ENCODE assay signal across 31 mouse cellular contexts in the genomic region with DNA sequence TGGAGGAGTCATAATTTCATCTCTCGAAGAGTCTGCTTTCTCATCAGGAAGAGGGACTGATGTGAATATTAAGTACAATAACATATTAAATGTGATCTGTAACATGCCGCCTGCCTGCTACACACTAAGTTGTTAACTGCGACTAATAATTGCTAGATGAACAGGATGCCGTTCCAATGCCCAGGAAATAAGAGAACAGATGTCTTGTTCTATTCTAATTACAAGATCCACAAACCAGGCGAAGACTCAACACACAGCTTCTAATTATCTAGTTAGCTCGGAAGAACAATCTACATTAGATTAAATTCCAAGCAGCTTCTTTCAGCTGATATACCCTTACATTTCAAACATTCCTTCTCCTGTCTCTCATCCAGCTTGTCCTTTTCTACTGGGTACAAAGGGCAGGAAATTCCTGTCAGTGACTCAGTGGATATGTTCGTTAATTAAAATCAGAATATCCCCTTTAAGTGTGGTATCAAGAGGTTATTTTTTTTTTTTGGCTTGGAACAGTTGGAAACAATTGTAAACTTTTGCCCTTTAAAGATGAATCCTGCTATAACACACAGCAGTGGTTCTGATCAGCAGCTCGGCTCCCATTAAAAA. TPM values are rescaled to one million over a fixed set of nuclear protein-coding genes. Genes with fewer than 3 reads are reported as not detected.
DNase-seq lines count a peak whose midpoint lies in the region; ATAC-seq and TF ChIP-seq lines count a peak whose summit lies in the region.
"Had no signal": no experiment of that assay in that cellular context is flagged by ENCODE, and none has a peak within 500 bp of the region (broad histone marks: within the 10 kb centered on the region; RNA-seq: fewer than 3 reads in every experiment).

No protein-coding gene starts in this region.

- H3K79me2 ChIP-seq in liver, adult 2 months (ENCODE audit: control insufficient read depth, insufficient read depth, low read length): no peaks in the 10 kb centered on the region

- no peak overlapping the region for H3K4me2 ChIP-seq in forebrain, embryonic 11.5 days (ENCODE audit: low read depth, low read length, severe bottlenecking)
- no peak overlapping the region for H3K4me2 ChIP-seq in forebrain, embryonic 12.5 days
- no peak overlapping the region for H3K4me2 ChIP-seq in liver, postnatal 0 days (ENCODE audit: low read depth, low read length)
- no peak overlapping the region for H3K4me2 ChIP-seq in heart, embryonic 11.5 days
- H3K4me2 ChIP-seq in intestine, embryonic 16.5 days (ENCODE audit: low read depth, low read length): no peak overlapping the region
- H3K4me2 ChIP-seq: embryonic facial prominence, embryonic 12.5 days; heart, embryonic 15.5 days; hindbrain, embryonic 13.5 days; limb, embryonic 13.5 days; liver, embryonic 12.5 days; midbrain, embryonic 15.5 days; neural tube, embryonic 12.5 days had no signal

- TF ChIP-seq CTCF in liver, adult 2 months (IDR thresholded peaks at IDR 0.05; ENCODE audit: low read depth, low read length): no peak
- no peak for TF ChIP-seq CTCF in liver, postnatal 0 days (IDR thresholded peaks at IDR 0.05; ENCODE audit: low read depth)
- no peak for TF ChIP-seq CTCF in brain, embryonic 14.5 days (IDR thresholded peaks at IDR 0.05; ENCODE audit: borderline replicate concordance, extremely low read depth, insufficient read depth, insufficient read length)

- no peak for TF ChIP-seq POLR2A in liver, adult 2 months (IDR thresholded peaks at IDR 0.05; ENCODE audit: extremely low read depth, insufficient read depth, low read length)
- no peak for TF ChIP-seq POLR2A in brain, embryonic 14.5 days (IDR thresholded peaks at IDR 0.05; ENCODE audit: borderline replicate concordance, extremely low read depth, insufficient read depth, insufficient read length, poor library complexity, severe bottlenecking)

- H3K4me1 ChIP-seq in forebrain, embryonic 11.5 days (replicated peaks; ENCODE audit: control insufficient read depth, insufficient read depth, low read length): peaks cover 18% of the 10 kb centered on the region
- peaks cover 28% of the 10 kb centered on the region for H3K4me1 ChIP-seq in forebrain, embryonic 12.5 days
- H3K4me1 ChIP-seq in liver, adult 2 months (ENCODE audit: control insufficient read depth, insufficient read depth, low read length): no peaks in the 10 kb centered on the region
- H3K4me1 ChIP-seq in liver, postnatal 0 days (ENCODE audit: insufficient read depth): no peaks in the 10 kb centered on the region; the same call in 1 of the 2 replicates
- no peaks in the 10 kb centered on the region; the same call in 1 of the 2 replicates for H3K4me1 ChIP-seq in heart, embryonic 11.5 days (ENCODE audit: control insufficient read depth, insufficient read depth, low read length)
- H3K4me1 ChIP-seq in intestine, embryonic 16.5 days (ENCODE audit: control insufficient read depth, insufficient read depth, low read length): no peaks in the 10 kb centered on the region
- H3K4me1 ChIP-seq: heart, embryonic 15.5 days; limb, embryonic 13.5 days; liver, embryonic 12.5 days; megakaryocyte, embryonic 14.5 days had no signal

- no peak for DNase-seq in forebrain, embryonic 11.5 days (ENCODE audit: low spot score)
- peak; percentile 6 for DNase-seq in liver, adult 2 months (ENCODE audit: extremely low read depth, low read depth, low spot score)
- no peak for DNase-seq in liver, postnatal 0 days
- peak; percentile 58 for DNase-seq in brain, embryonic 14.5 days (ENCODE audit: low read depth)
- DNase-seq: adrenal gland, postnatal 25 days; cerebellum, adult 8-10 months; cerebellum, postnatal 25 days; gastrocnemius, postnatal 14 days; kidney, adult 9 months; kidney, postnatal 14 days; lung, adult 18-20 months; lung, postnatal 4 days; right cerebral cortex, postnatal 4 days; thymus, adult 18-20 months; thymus, postnatal 25 days had no signal

- H3K9me3 ChIP-seq in forebrain, embryonic 11.5 days (ENCODE audit: control insufficient read depth, low read length): no peaks in the 10 kb centered on the region
- H3K9me3 ChIP-seq in forebrain, embryonic 12.5 days: no peaks in the 10 kb centered on the region
- H3K9me3 ChIP-seq in liver, postnatal 0 days (ENCODE audit: low read length): no peaks in the 10 kb centered on the region
- no peaks in the 10 kb centered on the region for H3K9me3 ChIP-seq in heart, embryonic 11.5 days (replicated peaks; ENCODE audit: control insufficient read depth, low read length)
- H3K9me3 ChIP-seq in intestine, embryonic 16.5 days (ENCODE audit: control insufficient read depth, low read length): no peaks in the 10 kb centered on the region
- H3K9me3 ChIP-seq: embryonic facial prominence, embryonic 12.5 days; heart, embryonic 15.5 days; hindbrain, embryonic 13.5 days; limb, embryonic 13.5 days; liver, embryonic 12.5 days; megakaryocyte, embryonic 14.5 days; midbrain, embryonic 15.5 days; neural tube, embryonic 12.5 days had no signal

- 57% methylated on average over 8 of the region's 8 CpGs for WGBS in forebrain, embryonic 11.5 days
- WGBS in forebrain, embryonic 12.5 days: 56% methylated on average over 8 of the region's 8 CpGs
- whole genome bisulfite sequencing in liver, adult 2 months: 80% methylated on average over 8 of the region's 8 CpGs
- 68% methylated on average over 8 of the region's 8 CpGs for whole genome bisulfite sequencing in liver, postnatal 0 days (ENCODE audit: insufficient replicate concordance)
- 61% methylated on average over 8 of the region's 8 CpGs for WGBS in heart, embryonic 11.5 days (ENCODE audit: insufficient replicate concordance)
- WGBS in intestine, embryonic 16.5 days: 75% methylated on average over 8 of the region's 8 CpGs

- H3K36me3 ChIP-seq in forebrain, embryonic 11.5 days (ENCODE audit: control insufficient read depth, insufficient read depth, low read length): no peaks in the 10 kb centered on the region
- no peaks in the 10 kb centered on the region for H3K36me3 ChIP-seq in forebrain, embryonic 12.5 days (replicated peaks)
- no peaks in the 10 kb centered on the region for H3K36me3 ChIP-seq in liver, adult 2 months (ENCODE audit: control insufficient read depth, insufficient read depth, low read length)
- no peaks in the 10 kb centered on the region for H3K36me3 ChIP-seq in liver, postnatal 0 days (replicated peaks; ENCODE audit: insufficient read depth, low read length)
- no peaks in the 10 kb centered on the region for H3K36me3 ChIP-seq in heart, embryonic 11.5 days (ENCODE audit: control insufficient read depth, insufficient read depth, low read length)
- no peaks in the 10 kb centered on the region for H3K36me3 ChIP-seq in intestine, embryonic 16.5 days (ENCODE audit: control insufficient read depth, insufficient read depth, low read length)
- H3K36me3 ChIP-seq: embryonic facial prominence, embryonic 12.5 days; heart, embryonic 15.5 days; hindbrain, embryonic 13.5 days; limb, embryonic 13.5 days; liver, embryonic 12.5 days; midbrain, embryonic 15.5 days; neural tube, embryonic 12.5 days had no signal

- 0 out of 2 replicates have a peak overlapping the region, but pooled peaks have one; percentile 6 for H3K27ac ChIP-seq in forebrain, embryonic 11.5 days (ENCODE audit: low read depth, low read length)
- no peak overlapping the region for H3K27ac ChIP-seq in forebrain, embryonic 12.5 days
- no peak overlapping the region for H3K27ac ChIP-seq in liver, adult 2 months (replicated peaks; ENCODE audit: insufficient read depth, low read depth, low read length)
- no peak overlapping the region for H3K27ac ChIP-seq in liver, postnatal 0 days (ENCODE audit: low read depth)
- H3K27ac ChIP-seq in heart, embryonic 11.5 days (ENCODE audit: low read depth, low read length): no peak overlapping the region
- no peak overlapping the region for H3K27ac ChIP-seq in intestine, embryonic 16.5 days (ENCODE audit: low read length)
- H3K27ac ChIP-seq: embryonic facial prominence, embryonic 12.5 days; heart, embryonic 15.5 days; hindbrain, embryonic 13.5 days; limb, embryonic 13.5 days; liver, embryonic 12.5 days; midbrain, embryonic 15.5 days; neural tube, embryonic 12.5 days; stomach, postnatal 0 days had no signal

- no peak overlapping the region for H3K4me3 ChIP-seq in forebrain, embryonic 11.5 days (ENCODE audit: low read depth, low read length)
- H3K4me3 ChIP-seq in forebrain, embryonic 12.5 days (replicated peaks): no peak overlapping the region
- no peak overlapping the region for H3K4me3 ChIP-seq in liver, adult 2 months (ENCODE audit: insufficient read depth, low read depth, low read length)
- no peak overlapping the region for H3K4me3 ChIP-seq in liver, postnatal 0 days (ENCODE audit: low read depth, low read length)
- H3K4me3 ChIP-seq in heart, embryonic 11.5 days (ENCODE audit: low read depth, low read length): no peak overlapping the region
- H3K4me3 ChIP-seq in intestine, embryonic 16.5 days (ENCODE audit: low read length): no peak overlapping the region
- H3K4me3 ChIP-seq: embryonic facial prominence, embryonic 12.5 days; heart, embryonic 15.5 days; hindbrain, embryonic 13.5 days; limb, embryonic 13.5 days; liver, embryonic 12.5 days; megakaryocyte, embryonic 14.5 days; midbrain, embryonic 15.5 days; myocyte; neural tube, embryonic 12.5 days had no signal

- no peak overlapping the region for H3K9ac ChIP-seq in forebrain, embryonic 11.5 days (ENCODE audit: low read length)
- H3K9ac ChIP-seq in forebrain, embryonic 12.5 days: no peak overlapping the region
- H3K9ac ChIP-seq in liver, adult 2 months (ENCODE audit: low read depth, low read length): no peak overlapping the region
- no peak overlapping the region for H3K9ac ChIP-seq in liver, postnatal 0 days (replicated peaks)
- H3K9ac ChIP-seq in heart, embryonic 11.5 days (ENCODE audit: low read depth, low read length): no peak overlapping the region
- no peak overlapping the region for H3K9ac ChIP-seq in intestine, embryonic 16.5 days (ENCODE audit: low read depth, low read length)
- H3K9ac ChIP-seq: embryonic facial prominence, embryonic 12.5 days; heart, embryonic 15.5 days; hindbrain, embryonic 13.5 days; limb, embryonic 13.5 days; liver, embryonic 12.5 days; midbrain, embryonic 15.5 days; neural tube, embryonic 12.5 days had no signal

- no peaks in the 10 kb centered on the region for H3K27me3 ChIP-seq in forebrain, embryonic 11.5 days (ENCODE audit: control insufficient read depth, insufficient read depth, low read length)
- 0 out of 2 replicates have a peak, but pooled peaks cover 4% of the 10 kb centered on the region for H3K27me3 ChIP-seq in forebrain, embryonic 12.5 days
- no peaks in the 10 kb centered on the region for H3K27me3 ChIP-seq in liver, adult 2 months (ENCODE audit: control insufficient read depth, insufficient read depth, low read length)
- no peaks in the 10 kb centered on the region for H3K27me3 ChIP-seq in liver, postnatal 0 days (ENCODE audit: insufficient read depth, low read length)
- H3K27me3 ChIP-seq in heart, embryonic 11.5 days (ENCODE audit: control insufficient read depth, insufficient read depth, low read length): no peaks in the 10 kb centered on the region
- no peaks in the 10 kb centered on the region for H3K27me3 ChIP-seq in intestine, embryonic 16.5 days (replicated peaks; ENCODE audit: control insufficient read depth, insufficient read depth, low read length)
- H3K27me3 ChIP-seq: embryonic facial prominence, embryonic 12.5 days; heart, embryonic 15.5 days; hindbrain, embryonic 13.5 days; limb, embryonic 13.5 days; midbrain, embryonic 15.5 days had no signal

- TF ChIP-seq EP300 in liver, postnatal 0 days (IDR thresholded peaks at IDR 0.05; ENCODE audit: low read depth): no peak

- ATAC-seq in forebrain, embryonic 11.5 days (replicated peaks; ENCODE audit: low FRiP score): no peak
- ATAC-seq in forebrain, embryonic 12.5 days (ENCODE audit: low FRiP score): no peak
- ATAC-seq in liver, postnatal 0 days: no peak
- no peak for ATAC-seq in heart, embryonic 11.5 days (replicated peaks; ENCODE audit: insufficient number of reproducible peaks, low FRiP score, low TSS enrichment)
- ATAC-seq in intestine, embryonic 16.5 days: no peak
- ATAC-seq: CD4-positive, CD25-positive, alpha-beta regulatory T cell, adult 4 months; intestine, postnatal 0 days; liver, embryonic 12.5 days; lung, postnatal 0 days; midbrain, embryonic 15.5 days had no signal

RNA-seq across cellular contexts. Expression of a gene that starts 20.7 kb away (rescaled TPM):
- polyA plus RNA-seq in forebrain, embryonic 11.5 days (2014; fragmentation: Nextera tagmentation; extraction: Ambion mirVana): 43.2 and 48.5 TPM in 2 replicates
- 35.8 and 41.7 TPM in 2 replicates for polyA plus RNA-seq in forebrain, embryonic 12.5 days (2016; fragmentation: Nextera tagmentation; extraction: Ambion mirVana)
- 13.7 and 17.6 TPM in 2 replicates for total RNA-seq in liver, adult 2 months (2014; rRNA removed)
- 9.7 and 10.3 TPM in 2 replicates for polyA plus RNA-seq in liver, adult 2 months (2012; rRNA removed)
- polyA plus RNA-seq in liver, postnatal 0 days (2015; fragmentation: Nextera tagmentation; extraction: Ambion mirVana): 2.0 and 3.2 TPM in 2 replicates
- polyA plus RNA-seq in brain, embryonic 14.5 days (2012; rRNA removed): 22.8 and 24.1 TPM in 2 replicates
- 33.5 and 37.2 TPM in 2 replicates for polyA plus RNA-seq in heart, embryonic 11.5 days (2014; fragmentation: Nextera tagmentation; extraction: Ambion mirVana)
- polyA plus RNA-seq in intestine, embryonic 16.5 days (2015; fragmentation: Nextera tagmentation; extraction: Ambion mirVana): 20.1 and 21.2 TPM in 2 replicates

Comparison
In these comparisons a context has a peak if more than half of its experiments do, and no peak if none do; other contexts are left out.
1. DNase-seq: peak in liver, adult 2 months (single experiment) and brain, embryonic 14.5 days (single experiment); none in forebrain, embryonic 11.5 days (single experiment) and liver, postnatal 0 days (single experiment).